Mouse (Mus musculus) CH12.LX (cell line): ENCODE measurements around the gene Srcin1. TPM values are rescaled to one million over a fixed set of nuclear protein-coding genes. Genes with fewer than 3 reads are reported as not detected.

Source experiments
- DNase-seq: peaks from one replicate; pipeline ENCODE4 v3.0.0-alpha.2; 2013; ENCODE audit errors: extremely low read depth
- H3K27ac ChIP-seq: 2 replicates; pipeline ENCODE4 v1.5.1; 2012; ENCODE audit warnings: low read depth, mild to moderate bottlenecking, control low read depth, moderate library complexity; ENCODE audit not compliant: insufficient read depth
- H3K27me3 ChIP-seq: replicated peaks from 2 replicates; pipeline ENCODE3; 2012; ENCODE audit warnings: inconsistent platforms
- H3K36me3 ChIP-seq, 2 experiments: replicated peaks in 1 of 2; 2 replicates each; pipeline versions ENCODE3 to v1.6.1; 2012; ENCODE audit warnings: inconsistent platforms in 1 of 2, low read length in 1 of 2, mild to moderate bottlenecking in 1 of 2, mixed read lengths in 1 of 2, moderate library complexity in 1 of 2; ENCODE audit not compliant: control insufficient read depth in 1 of 2, insufficient read depth in 1 of 2
- H3K4me1 ChIP-seq, 2 experiments: 2 replicates each; pipeline ENCODE4 v1.6.1; 2012; ENCODE audit warnings: inconsistent platforms in 1 of 2, moderate library complexity in 1 of 2; ENCODE audit not compliant: insufficient read depth in 2 of 2, control insufficient read depth in 1 of 2
- H3K4me2 ChIP-seq: 2 replicates; pipeline ENCODE4 v1.6.1; 2012; ENCODE audit warnings: low read depth, mild to moderate bottlenecking, control low read depth; ENCODE audit not compliant: poor library complexity, insufficient read depth, severe bottlenecking
- H3K4me3 ChIP-seq, 3 experiments: fragments of 150-350 bp in 1 of 3; sonication (generic) in 1 of 3; replicated peaks in 1 of 3; 2 replicates each; pipeline versions ENCODE3 to v1.5.1; 2011 to 2012; ENCODE audit warnings: low read depth in 2 of 3, low read length in 2 of 3, mild to moderate bottlenecking in 2 of 3, moderate library complexity in 2 of 3, control low read depth in 1 of 3, improper control_type of control experiment in 1 of 3, inconsistent platforms in 1 of 3, mixed read lengths in 1 of 3; ENCODE audit not compliant: poor library complexity in 1 of 3
- H3K79me2 ChIP-seq: replicated peaks from 2 replicates; pipeline ENCODE4 v1.6.1; 2012; ENCODE audit warnings: mild to moderate bottlenecking, moderate library complexity; ENCODE audit not compliant: control insufficient read depth, poor library complexity, insufficient read depth, severe bottlenecking; ENCODE audit errors: extremely low read depth
- H3K9ac ChIP-seq: 2 replicates; pipeline ENCODE4 v1.6.1; 2012; ENCODE audit warnings: low read depth, mild to moderate bottlenecking, control low read depth, moderate library complexity; ENCODE audit not compliant: insufficient read depth
- H3K9me3 ChIP-seq: replicated peaks from 2 replicates; pipeline ENCODE3; 2012; ENCODE audit warnings: low read length, inconsistent platforms, mixed read lengths
- CHD2 ChIP-seq: IDR thresholded peaks from 2 replicates; pipeline ENCODE4 v1.6.1; 2011; ENCODE audit warnings: low read length, improper control_type of control experiment
- CTCF ChIP-seq, 2 experiments: IDR thresholded peaks in 1 of 2; conservative IDR thresholded peaks in 1 of 2; 2 replicates each; pipeline ENCODE4 v1.5.1; 2011 to 2012; ENCODE audit warnings: low read depth in 2 of 2, low read length in 2 of 2, improper control_type of control experiment in 1 of 2, inconsistent platforms in 1 of 2, mild to moderate bottlenecking in 1 of 2, moderate library complexity in 1 of 2
- E2F4 ChIP-seq: IDR thresholded peaks from 2 replicates; pipeline ENCODE4 v1.6.1; 2011; ENCODE audit warnings: low read depth, low read length, improper control_type of control experiment; ENCODE audit not compliant: insufficient replicate concordance
- ELF1 ChIP-seq: IDR thresholded peaks from 2 replicates; pipeline ENCODE4 v1.6.1; 2014; ENCODE audit warnings: low read depth, mild to moderate bottlenecking, inconsistent platforms, low read length, improper control_type of control experiment
- ETS1 ChIP-seq: conservative IDR thresholded peaks from 2 replicates; pipeline ENCODE4 v1.6.1; 2012; ENCODE audit warnings: low read depth, mild to moderate bottlenecking, inconsistent platforms, low read length, improper control_type of control experiment, moderate library complexity
- HCFC1 ChIP-seq: IDR thresholded peaks from 2 replicates; pipeline ENCODE4 v1.6.1; 2012; ENCODE audit warnings: low read depth, mild to moderate bottlenecking, inconsistent platforms, low read length, improper control_type of control experiment
- JUN ChIP-seq: IDR thresholded peaks from 2 replicates; pipeline ENCODE4 v1.6.1; 2011; ENCODE audit warnings: low read depth, mild to moderate bottlenecking, low read length, improper control_type of control experiment, moderate library complexity; ENCODE audit not compliant: insufficient read depth
- JUND ChIP-seq: conservative IDR thresholded peaks from 2 replicates; pipeline ENCODE4 v1.6.1; 2011; ENCODE audit warnings: low read depth, low read length, improper control_type of control experiment
- KAT2A ChIP-seq: IDR thresholded peaks from 2 replicates; pipeline ENCODE4 v1.6.1; 2012; ENCODE audit warnings: low read length, improper control_type of control experiment, inconsistent platforms; ENCODE audit not compliant: insufficient replicate concordance
- MAX ChIP-seq: IDR thresholded peaks from 2 replicates; pipeline ENCODE4 v1.6.1; 2011; ENCODE audit warnings: low read length, improper control_type of control experiment
- MXI1 ChIP-seq: IDR thresholded peaks from 2 replicates; pipeline ENCODE4 v1.6.1; 2011; ENCODE audit warnings: mild to moderate bottlenecking, low read depth, low read length, improper control_type of control experiment
- MYC ChIP-seq: IDR thresholded peaks from 2 replicates; pipeline ENCODE4 v1.6.1; 2011; ENCODE audit warnings: low read depth, mild to moderate bottlenecking, improper control_type of control experiment, low read length
- NELFE ChIP-seq: IDR thresholded peaks from 2 replicates; pipeline ENCODE4 v1.6.1; 2011; ENCODE audit warnings: low read depth, low read length, improper control_type of control experiment
- PAX5 ChIP-seq: IDR thresholded peaks from 2 replicates; pipeline ENCODE4 v1.6.1; 2012; ENCODE audit warnings: low read length, inconsistent platforms, mixed read lengths
- RAD21 ChIP-seq: IDR thresholded peaks from 2 replicates; pipeline ENCODE4 v1.6.1; 2011; ENCODE audit warnings: low read depth, mild to moderate bottlenecking, low read length, improper control_type of control experiment, moderate library complexity
- SIN3A ChIP-seq: IDR thresholded peaks from 2 replicates; pipeline ENCODE4 v1.6.1; 2012; ENCODE audit warnings: low read length, improper control_type of control experiment, inconsistent platforms
- SMC3 ChIP-seq: IDR thresholded peaks from 2 replicates; pipeline ENCODE4 v1.6.1; 2011; ENCODE audit warnings: low read depth, low read length, improper control_type of control experiment
- TCF12 ChIP-seq: IDR thresholded peaks from 2 replicates; pipeline ENCODE4 v1.6.1; 2014; ENCODE audit warnings: low read depth, mild to moderate bottlenecking, inconsistent platforms, low read length, improper control_type of control experiment
- ZMIZ1 ChIP-seq: IDR thresholded peaks from 2 replicates; pipeline ENCODE4 v1.6.1; 2012; ENCODE audit warnings: low read depth, mild to moderate bottlenecking, inconsistent platforms, low read length, improper control_type of control experiment
- dilution Hi-C: fragments of 300-500 bp; cut with MboI; formaldehyde crosslinking; loops from 2 replicates; pipeline ENCODE4 v1.14.3; 2020; ENCODE audit warnings: low sequenced_read_pairs; ENCODE audit not compliant: extremely low pct_unique_long_range_greater_than_20kb, extremely low pct_ligation_motif_present
- in situ Hi-C: fragments of 300-500 bp; cut with MboI; formaldehyde crosslinking; loops from 3 replicates; pipeline ENCODE4 v1.14.3; 2019; ENCODE audit warnings: low sequenced_read_pairs, low pct_ligation_motif_present, low pct_unique_long_range_greater_than_20kb, mixed read lengths
- polyA plus RNA-seq: library from polyadenylated mRNA; unstranded; fragments of >175 nt; gene quantifications from 2 replicates; pipeline ENCODE4 v1.2.1, GENCODE M21; 2012; ENCODE audit warnings: low read depth; ENCODE audit not compliant: insufficient read length
- total RNA-seq, 2 experiments: library from RNA; depleted of rRNA; stranded (reverse); fragments of 300-350 nt in 1 of 2; fragments of >200 nt in 1 of 2; gene quantifications; 2 replicates each; pipeline ENCODE4 v1.2.3; 2012 to 2014

Srcin1 gene
- total and polyA plus RNA-seq, 3 experiments: 0.08 to 0.09 TPM; not detected in 1

DNA sequence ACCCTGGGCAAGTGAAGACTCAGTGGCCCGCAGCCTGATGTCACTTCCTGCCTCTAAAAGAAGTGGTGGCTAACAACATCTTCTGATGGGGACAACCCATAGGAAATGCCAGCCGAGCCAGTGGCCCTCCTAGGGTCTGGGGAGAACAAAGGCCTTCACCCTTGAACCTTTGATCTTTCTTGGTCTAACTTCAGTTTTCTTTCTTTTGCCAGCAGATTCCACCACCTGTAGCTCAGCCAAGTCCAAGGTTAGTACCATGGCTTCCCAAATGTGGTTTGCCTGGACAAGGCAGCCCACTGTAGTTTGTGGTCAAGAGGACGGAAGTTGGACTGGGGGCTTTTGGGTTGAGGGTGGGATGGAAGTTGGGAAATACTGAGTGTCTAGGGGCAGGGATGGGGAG lies 83.2 kb downstream of the Srcin1 start:
- no peak overlapping the region for H3K9ac ChIP-seq
- TF ChIP-seq MYC (no peak), JUND (no peak), E2F4 (no peak), CTCF (conservative IDR thresholded peaks at IDR 0.05 in 1 of 2, IDR thresholded peaks at IDR 0.05 in 1 of 2; ENCODE audit: low read depth in 2 of 2, low read length in 2 of 2) (no peak), ETS1 (no peak), ZMIZ1 (no peak), HCFC1 (no peak), MAX (no peak), PAX5 (no peak), MXI1 (no peak), ELF1 (no peak), TCF12 (no peak)
- TF ChIP-seq, all 38 proteins: peak for 0
- H3K9me3 ChIP-seq: peaks cover 2% of the 10 kb centered on the region
- no peaks in the 10 kb centered on the region for H3K79me2 ChIP-seq
- dilution Hi-C loops: no loop called here
- no peak overlapping the region for H3K4me2 ChIP-seq
- H3K27ac ChIP-seq: no peak overlapping the region
- peaks cover 0 to 23% of the 10 kb centered on the region in 2 experiments for H3K36me3 ChIP-seq
- in situ Hi-C loops: no loop called here
- H3K27me3 ChIP-seq: no peaks in the 10 kb centered on the region
- no peak for DNase-seq
- H3K4me1 ChIP-seq: peaks cover 3 to 25% of the 10 kb centered on the region in 2 experiments; a peak in 3 of 4 replicates
- peak overlapping the region in 1 of 3 experiments; percentile 34 for H3K4me3 ChIP-seq

DNA sequence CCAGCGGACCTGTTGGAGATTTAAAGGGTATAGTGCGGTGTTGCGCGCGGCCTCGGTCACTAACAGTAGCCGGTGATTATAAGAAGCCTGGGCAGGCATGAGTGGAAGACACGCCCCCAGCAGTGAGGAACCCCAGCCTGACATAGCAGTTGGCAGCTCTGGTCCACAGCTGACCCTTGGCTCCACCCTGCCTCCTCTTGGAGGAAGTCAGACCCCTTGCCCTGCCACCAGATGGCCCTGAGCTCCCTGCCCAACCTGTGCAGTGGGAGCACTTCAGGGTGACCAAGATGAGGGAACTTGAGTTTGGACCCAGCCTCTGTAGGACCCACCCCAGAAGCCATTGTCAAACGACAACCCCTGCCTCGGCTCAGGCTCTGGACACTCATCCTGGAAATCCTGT lies 84.3 kb downstream of the Srcin1 start:
- Histone ChIP-seq H3K36me3 (peaks cover 2 to 20% of the 10 kb centered on the region in 2 experiments), H3K79me2 (no peaks in the 10 kb centered on the region), H3K9ac (no peak overlapping the region), H3K27ac (no peak overlapping the region), H3K4me3 (no peak overlapping the region), H3K9me3 (peaks cover 2% of the 10 kb centered on the region), H3K4me1 (peaks cover 7 to 35% of the 10 kb centered on the region in 2 experiments; a peak in 3 of 4 replicates), H3K27me3 (no peaks in the 10 kb centered on the region), H3K4me2 (no peak overlapping the region)
- in situ Hi-C loops: no loop called here
- no peak for DNase-seq
- dilution Hi-C loops: no loop called here
- no peak for TF ChIP-seq CHD2
- no peak for TF ChIP-seq SIN3A
- no peak for TF ChIP-seq NELFE
- TF ChIP-seq CTCF (conservative IDR thresholded peaks at IDR 0.05 in 1 of 2, IDR thresholded peaks at IDR 0.05 in 1 of 2; ENCODE audit: low read depth in 2 of 2, low read length in 2 of 2): peak in 1 of 2 experiments; percentile 58; a peak in 2 of 4 replicates
- no peak for TF ChIP-seq TCF12
- TF ChIP-seq JUN: no peak
- TF ChIP-seq RAD21: peak; percentile 35
- TF ChIP-seq HCFC1: no peak
- TF ChIP-seq SMC3: peak; percentile 62
- no peak for TF ChIP-seq KAT2A
